Mouse (Mus musculus) splenic B cell, adult 2 months (primary cell): ENCODE measurements around the gene Arap1.
A peak's percentile ranks its signal among the peaks of the same experiment; 100 is the strongest.

Experiments used
- DNase-seq: peaks from one replicate; pipeline ENCODE4 v3.0.0-alpha.2; 2011; ENCODE audit warnings: low read depth, low spot score
- H3K27me3 ChIP-seq: 2 replicates; pipeline ENCODE4 v1.6.1; 2012; ENCODE audit warnings: mild to moderate bottlenecking, low read length, moderate library complexity, mixed read lengths; ENCODE audit not compliant: control insufficient read depth, poor library complexity, insufficient read depth, severe bottlenecking
- H3K36me3 ChIP-seq: 2 replicates; pipeline ENCODE4 v1.6.1; 2012; ENCODE audit warnings: mild to moderate bottlenecking, low read length, moderate library complexity, mixed read lengths; ENCODE audit not compliant: control insufficient read depth, poor library complexity, insufficient read depth, severe bottlenecking

Gene Arap1

GRCm38 (mm10) chr7:101450422-101451401, 102.8 kb downstream of the Arap1 start:
- Histone ChIP-seq H3K36me3 (no peaks in the 10 kb centered on the region), H3K27me3 (no peaks in the 10 kb centered on the region)
- peak; percentile 92 for DNase-seq

GRCm38 (mm10) chr7:101452669-101453068, 104.8 kb downstream of the Arap1 start:
- Histone ChIP-seq H3K36me3 (no peaks in the 10 kb centered on the region), H3K27me3 (no peaks in the 10 kb centered on the region)
- no peak for DNase-seq

- DNase-seq = peak; percentile 52
Observed at GRCm38 (mm10) chr7:101453296-101453695, 105.4 kb downstream of the Arap1 start.

GRCm38 (mm10) chr7:101453725-101454124, 105.9 kb downstream of the Arap1 start:
- Histone ChIP-seq H3K27me3 (no peaks in the 10 kb centered on the region), H3K36me3 (no peaks in the 10 kb centered on the region)
- peak; percentile 49 for DNase-seq

More at GRCm38 (mm10) chr7:101453296-101453695, 105.4 kb downstream of the Arap1 start:
- no peaks in the 10 kb centered on the region for H3K36me3 ChIP-seq
- no peaks in the 10 kb centered on the region for H3K27me3 ChIP-seq

GRCm38 (mm10) chr7:101454479-101454878, 106.6 kb downstream of the Arap1 start:
- no peaks in the 10 kb centered on the region for H3K36me3 ChIP-seq
- H3K27me3 ChIP-seq = no peaks in the 10 kb centered on the region
- DNase-seq = peak; percentile 89

GRCm38 (mm10) chr7:101455141-101455540, 107.3 kb downstream of the Arap1 start:
- Histone ChIP-seq H3K27me3 (no peaks in the 10 kb centered on the region), H3K36me3 (no peaks in the 10 kb centered on the region)
- DNase-seq = no peak

- no peak for DNase-seq
- no peaks in the 10 kb centered on the region for H3K36me3 ChIP-seq
- no peaks in the 10 kb centered on the region for H3K27me3 ChIP-seq
Observed at GRCm38 (mm10) chr7:101456318-101456717, 108.5 kb downstream of the Arap1 start.

- no peaks in the 10 kb centered on the region for H3K27me3 ChIP-seq
- DNase-seq = peak; percentile 46
Observed at GRCm38 (mm10) chr7:101456789-101457188, 108.9 kb downstream of the Arap1 start.

GRCm38 (mm10) chr7:101457283-101457682, 109.4 kb downstream of the Arap1 start:
- no peaks in the 10 kb centered on the region for H3K36me3 ChIP-seq
- no peaks in the 10 kb centered on the region for H3K27me3 ChIP-seq
- DNase-seq = no peak

More at GRCm38 (mm10) chr7:101456789-101457188, 108.9 kb downstream of the Arap1 start:
- H3K36me3 ChIP-seq = no peaks in the 10 kb centered on the region

GRCm38 (mm10) chr7:101457801-101458200, 109.9 kb downstream of the Arap1 start:
- Histone ChIP-seq H3K36me3 (no peaks in the 10 kb centered on the region), H3K27me3 (no peaks in the 10 kb centered on the region)
- no peak for DNase-seq

- no peaks in the 10 kb centered on the region for H3K27me3 ChIP-seq
- H3K36me3 ChIP-seq = no peaks in the 10 kb centered on the region
- DNase-seq = no peak
Observed at GRCm38 (mm10) chr7:101458278-101458781, 110.5 kb downstream of the Arap1 start.

- Histone ChIP-seq H3K36me3 (no peaks in the 10 kb centered on the region), H3K27me3 (no peaks in the 10 kb centered on the region)
- DNase-seq = peak; percentile 38
Observed at GRCm38 (mm10) chr7:101459305-101459813, 111.5 kb downstream of the Arap1 start.

- DNase-seq = no peak
- no peaks in the 10 kb centered on the region for H3K36me3 ChIP-seq
- no peaks in the 10 kb centered on the region for H3K27me3 ChIP-seq
Observed at GRCm38 (mm10) chr7:101459923-101460607, 112.2 kb downstream of the Arap1 start.

GRCm38 (mm10) chr7:101460608-101460957, 112.7 kb downstream of the Arap1 start:
- no peaks in the 10 kb centered on the region for H3K27me3 ChIP-seq
- DNase-seq = no peak
- H3K36me3 ChIP-seq = no peaks in the 10 kb centered on the region

GRCm38 (mm10) chr7:101461571-101461970, 113.7 kb downstream of the Arap1 start:
- H3K27me3 ChIP-seq = no peaks in the 10 kb centered on the region
- no peaks in the 10 kb centered on the region for H3K36me3 ChIP-seq
- no peak for DNase-seq
